Mouse (Mus musculus): ENCODE data around the gene Prkacb.

The Prkacb gene

DNA sequence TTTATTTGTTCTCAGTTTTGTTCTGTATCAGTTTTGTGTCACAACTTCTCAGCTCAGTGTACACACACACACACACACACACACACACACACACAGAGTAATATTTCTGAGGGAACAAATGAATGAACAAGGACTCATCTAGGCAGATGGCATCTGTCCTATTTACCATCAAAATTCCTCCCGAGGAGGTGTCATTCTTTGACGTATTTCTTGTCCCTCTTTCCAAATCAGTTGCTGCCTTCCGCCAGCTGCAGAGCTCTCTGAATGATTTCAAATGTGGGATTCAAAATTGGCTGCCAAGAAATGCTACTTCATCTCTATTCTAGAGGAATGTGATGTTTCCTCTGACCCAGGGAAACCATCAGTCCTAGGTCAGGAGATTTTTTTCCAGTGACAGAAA, 89.8 kb downstream of the Prkacb start:
- no peak for DNase-seq (ENCODE audit: low read depth, low spot score)

DNA sequence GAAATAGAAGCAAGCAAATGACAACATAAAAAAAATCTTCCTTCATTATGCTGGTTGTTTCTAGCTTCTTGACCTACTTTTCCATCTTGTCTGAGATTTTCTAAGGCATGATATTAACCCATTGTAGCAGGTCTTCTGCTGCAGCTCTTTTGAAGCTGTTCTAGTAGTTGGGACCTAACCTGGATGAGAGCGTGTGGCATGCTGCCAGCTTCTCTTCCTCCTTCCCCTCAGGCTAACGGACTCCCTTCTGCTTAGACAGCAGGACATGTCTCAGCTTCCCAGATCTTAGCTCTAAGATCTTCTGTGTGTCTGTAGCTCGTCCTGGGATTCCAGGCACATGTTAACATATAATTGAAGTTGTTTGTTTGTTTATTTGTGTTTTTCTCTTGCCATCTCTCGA, 93.1 kb downstream of the Prkacb start:
- DNase-seq (ENCODE audit: low read depth, low spot score) = no peak

DNA sequence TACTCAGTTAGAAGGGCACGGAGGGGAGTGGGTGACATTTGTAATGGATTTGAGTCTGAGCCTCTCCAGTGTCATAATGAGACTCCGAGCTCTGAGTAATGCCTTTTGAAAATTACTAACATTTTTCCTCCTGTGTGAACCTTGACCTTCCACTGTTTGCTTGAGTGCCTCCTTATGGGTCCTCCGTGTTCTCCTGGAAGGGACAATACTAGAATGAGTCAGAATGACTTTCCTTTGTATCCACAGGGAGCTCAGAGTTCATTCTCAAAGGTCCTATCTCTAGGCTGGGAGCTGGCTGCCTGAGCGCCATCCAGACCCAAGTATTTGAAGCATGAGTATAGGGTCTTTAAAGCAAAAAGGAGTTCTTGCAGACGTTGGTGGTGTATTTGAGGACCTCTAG, 94.5 kb downstream of the Prkacb start:
- no peak for DNase-seq (ENCODE audit: low read depth, low spot score)

DNA sequence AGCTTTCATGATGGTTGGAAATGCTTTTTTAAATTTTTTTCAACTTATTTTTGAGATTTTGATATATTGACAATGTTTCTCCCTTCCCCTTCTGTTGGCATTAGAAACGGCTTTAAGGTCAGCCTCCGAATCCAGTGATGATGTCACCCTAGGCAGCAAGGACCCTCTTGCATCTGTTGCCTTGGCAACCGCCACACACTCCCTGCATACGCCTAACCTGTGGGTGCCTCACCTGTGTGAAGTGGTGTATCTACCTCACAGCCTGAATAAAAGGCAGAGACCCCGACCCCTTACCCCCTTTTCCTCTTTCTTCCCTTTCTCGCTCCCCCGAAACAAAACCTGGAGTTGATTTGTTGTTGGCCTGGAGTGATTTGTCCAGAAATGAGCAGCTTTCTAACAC, 100.5 kb downstream of the Prkacb start:
- no peak for DNase-seq (ENCODE audit: low read depth, low spot score)

DNA sequence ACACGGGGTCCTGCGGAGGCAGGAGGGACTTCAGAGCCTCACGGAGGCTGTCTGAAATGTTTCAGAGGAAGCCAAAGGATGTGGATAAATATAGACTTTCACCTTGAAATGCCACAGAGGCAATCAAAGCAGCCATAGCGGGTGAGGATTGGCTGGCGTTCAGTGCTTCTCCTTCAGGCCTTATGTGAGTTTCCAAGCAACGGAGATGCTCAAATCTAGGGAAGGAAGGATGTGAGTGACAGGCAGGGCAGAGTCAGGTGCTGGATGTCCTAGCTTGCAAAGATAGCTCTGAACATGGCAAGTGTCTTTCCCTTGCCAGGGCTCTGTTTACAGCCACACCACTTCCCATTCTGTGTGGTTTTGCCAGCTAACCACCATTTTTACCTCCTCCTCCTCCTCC, 101.2 kb downstream of the Prkacb start:
- no peak for DNase-seq (ENCODE audit: low read depth, low spot score)

DNA sequence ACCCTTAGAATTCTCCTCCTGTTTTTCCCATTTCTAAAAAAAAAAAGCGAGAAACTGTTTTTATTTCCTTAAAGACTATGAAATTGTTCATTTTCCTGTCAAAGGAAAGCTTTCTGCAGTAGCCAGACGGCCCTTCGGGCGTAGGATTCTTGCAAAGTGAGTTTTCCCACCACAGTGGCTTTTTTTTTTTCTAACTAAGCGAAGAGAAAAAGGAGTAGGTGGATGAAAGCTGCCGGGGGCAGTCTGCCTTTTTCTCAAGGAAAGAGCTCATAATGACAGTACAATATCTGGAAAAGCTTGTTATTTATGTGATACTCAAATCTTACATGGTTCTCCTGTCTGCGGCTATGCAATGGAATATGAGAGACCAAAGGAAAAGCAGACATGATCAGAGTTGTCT, 101.7 kb downstream of the Prkacb start:
- no peak for DNase-seq (ENCODE audit: low read depth, low spot score)

DNA sequence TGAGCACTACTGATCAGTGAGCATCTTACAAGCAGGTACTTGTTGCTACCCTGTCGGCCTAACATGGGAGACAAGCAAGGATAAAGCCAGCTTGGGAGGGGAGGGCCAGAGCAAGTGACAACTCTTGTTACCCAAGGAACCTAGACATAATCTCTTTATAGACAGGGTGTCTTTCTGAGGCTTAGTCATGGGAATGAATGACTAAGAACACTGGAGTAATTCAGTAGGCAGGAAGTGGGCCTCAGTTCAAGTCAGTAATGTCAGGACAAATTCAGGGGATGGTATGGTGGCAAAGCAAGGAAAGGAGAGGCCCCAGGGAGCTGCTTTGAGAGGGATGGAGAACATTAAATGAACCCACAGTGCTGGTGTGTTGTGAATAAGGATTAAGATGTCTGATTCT, 103.7 kb downstream of the Prkacb start:
- no peak for DNase-seq (ENCODE audit: low read depth, low spot score)

DNA sequence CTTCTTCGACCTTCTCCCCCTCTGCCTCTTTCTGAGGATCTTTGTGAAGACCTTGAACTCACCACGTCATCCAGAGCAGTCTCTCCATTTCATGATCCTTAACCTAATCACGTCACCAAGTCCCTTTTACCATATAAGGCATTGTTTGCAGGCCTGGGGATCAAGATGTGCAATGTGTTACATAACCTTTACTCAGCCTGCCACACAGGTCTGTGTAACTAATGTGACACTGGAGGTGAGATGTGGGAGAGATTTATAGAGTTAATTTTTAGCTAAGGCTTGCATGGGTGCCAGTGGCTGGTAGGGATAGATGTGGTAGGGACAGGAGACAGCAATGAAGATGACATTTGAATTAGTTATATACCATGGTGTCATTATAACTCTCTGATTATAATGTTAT, 104.4 kb downstream of the Prkacb start:
- DNase-seq (ENCODE audit: low read depth, low spot score) = no peak

DNA sequence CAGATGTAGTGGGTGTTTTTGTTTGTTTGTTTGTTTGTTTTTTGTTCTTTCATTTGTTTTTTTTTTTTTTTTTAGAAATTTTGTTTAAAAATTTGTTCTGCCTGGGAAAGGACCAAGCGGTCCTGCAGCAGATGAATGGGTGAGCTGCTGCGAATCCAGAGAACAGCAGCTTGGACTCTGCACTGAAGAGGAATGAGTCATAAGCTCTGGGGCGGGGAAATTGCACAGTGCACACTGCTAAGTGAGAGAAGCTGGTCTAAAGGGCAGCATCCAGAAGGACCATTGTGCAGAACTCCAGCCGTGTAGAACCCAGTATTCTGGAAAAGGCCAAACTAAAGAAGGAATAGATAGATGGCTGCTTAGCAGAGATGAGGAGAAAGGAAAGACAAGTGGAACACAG, 108.7 kb downstream of the Prkacb start:
- DNase-seq (ENCODE audit: low read depth, low spot score) = no peak

DNA sequence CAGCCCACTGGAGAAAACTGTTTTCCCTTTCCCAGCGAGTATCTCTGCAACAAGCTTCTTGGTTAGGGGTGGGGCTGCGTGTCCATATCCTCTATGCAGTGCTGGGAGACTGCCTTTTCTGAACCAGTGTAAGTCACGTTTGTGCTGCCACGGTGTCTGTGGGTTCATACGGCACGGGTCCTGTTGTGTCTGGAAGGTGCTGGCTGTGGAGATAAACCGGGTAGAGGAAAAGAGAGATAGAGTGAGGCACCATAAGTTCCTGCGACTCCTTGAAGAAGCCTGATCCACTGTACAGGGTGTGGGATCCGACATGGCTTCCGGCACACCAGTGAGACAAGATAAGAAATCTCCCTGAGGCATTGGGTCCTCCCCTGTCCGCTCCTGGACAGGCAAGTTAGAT, 112.7 kb downstream of the Prkacb start:
- DNase-seq (ENCODE audit: low read depth, low spot score) = no peak

DNA sequence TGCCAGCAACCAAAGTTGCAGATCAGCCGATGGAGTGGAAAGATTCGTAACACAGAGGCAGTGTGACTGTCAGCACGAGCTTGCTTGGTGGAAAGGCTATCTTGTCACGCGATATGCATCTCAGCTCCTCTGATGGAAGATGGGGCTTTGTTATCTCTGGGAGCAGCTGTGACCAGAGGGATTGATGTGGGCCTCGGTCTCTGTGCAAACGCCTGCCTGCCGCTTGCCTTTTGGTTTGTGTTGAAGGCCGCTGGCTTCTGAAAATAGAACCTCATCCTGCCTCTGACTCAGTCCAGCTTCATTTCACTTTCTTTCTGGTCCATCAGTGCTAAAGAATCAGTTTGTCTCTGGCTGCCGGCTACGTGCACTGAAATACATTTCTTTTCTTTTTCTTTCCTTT, 113.8 kb downstream of the Prkacb start:
- DNase-seq (ENCODE audit: low read depth, low spot score) = no peak

DNA sequence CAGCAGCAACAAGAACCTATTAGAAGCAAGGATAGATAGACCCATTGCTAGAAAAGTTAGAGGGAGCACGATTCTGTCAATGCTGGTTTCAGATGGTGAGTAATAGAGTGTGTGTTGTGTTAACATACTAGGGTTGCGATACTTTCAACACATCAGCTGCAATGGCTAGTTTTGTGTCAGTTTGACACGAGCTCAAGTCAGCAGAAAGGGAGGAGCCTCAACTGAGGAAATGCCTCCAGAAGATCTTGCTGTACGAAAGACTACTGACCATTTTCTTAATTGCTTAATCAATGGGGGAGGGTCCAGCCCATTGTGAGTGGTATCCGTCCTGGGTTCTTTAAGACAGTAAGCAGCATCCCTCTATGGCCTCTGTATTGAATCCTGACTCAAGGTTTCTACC, 120.2 kb downstream of the Prkacb start:
- DNase-seq (ENCODE audit: low read depth, low spot score) = no peak

DNA sequence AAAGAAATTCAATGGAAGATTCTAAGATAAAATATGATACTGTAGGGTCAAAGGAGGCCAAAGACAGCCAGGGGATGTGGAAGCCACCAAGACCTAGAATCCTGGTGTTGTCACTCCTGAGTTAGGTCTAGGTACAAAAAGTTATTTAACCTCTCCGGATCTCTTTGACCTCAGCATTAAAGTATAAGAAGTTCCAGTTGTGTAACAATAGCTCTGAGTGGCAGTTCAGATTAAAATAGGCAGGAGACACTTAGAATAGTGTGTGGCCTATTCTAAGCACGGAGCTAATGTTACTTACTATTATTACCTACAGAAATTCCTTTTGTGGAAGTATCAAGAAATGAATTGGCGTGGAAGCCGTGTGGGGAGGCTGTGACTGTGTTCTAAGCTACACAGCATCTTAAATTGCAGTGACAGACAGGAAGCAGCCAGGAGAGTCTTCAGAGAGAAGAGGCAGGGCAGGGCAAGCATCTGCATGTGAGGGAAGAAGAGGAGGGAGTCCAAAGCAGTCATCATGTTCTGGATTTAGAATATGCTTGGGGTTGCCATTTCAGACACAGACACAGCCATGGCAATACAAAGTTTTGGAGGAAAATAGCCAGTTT, 125.6 kb downstream of the Prkacb start:
- no peak for DNase-seq (ENCODE audit: low read depth, low spot score)

DNA sequence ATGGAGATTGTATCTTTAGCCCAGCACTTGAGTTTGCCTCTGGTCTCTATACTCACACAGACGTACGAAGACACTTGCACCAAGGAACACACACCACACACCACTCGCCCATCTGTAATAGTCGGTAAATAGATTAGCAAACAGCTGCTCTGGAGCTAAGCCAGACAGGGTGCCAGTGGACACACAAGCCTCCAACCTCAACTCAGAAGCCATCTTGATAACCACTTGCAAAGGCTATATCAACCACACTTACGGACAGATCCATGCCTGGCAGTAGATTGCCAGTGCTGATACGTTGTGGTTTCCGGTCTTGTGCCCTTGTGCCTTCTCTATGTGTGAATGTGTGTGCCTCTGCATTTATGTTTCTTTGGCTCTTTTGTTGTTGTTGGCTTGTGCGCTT, 126.4 kb downstream of the Prkacb start:
- DNase-seq (ENCODE audit: low read depth, low spot score) = no peak

DNA sequence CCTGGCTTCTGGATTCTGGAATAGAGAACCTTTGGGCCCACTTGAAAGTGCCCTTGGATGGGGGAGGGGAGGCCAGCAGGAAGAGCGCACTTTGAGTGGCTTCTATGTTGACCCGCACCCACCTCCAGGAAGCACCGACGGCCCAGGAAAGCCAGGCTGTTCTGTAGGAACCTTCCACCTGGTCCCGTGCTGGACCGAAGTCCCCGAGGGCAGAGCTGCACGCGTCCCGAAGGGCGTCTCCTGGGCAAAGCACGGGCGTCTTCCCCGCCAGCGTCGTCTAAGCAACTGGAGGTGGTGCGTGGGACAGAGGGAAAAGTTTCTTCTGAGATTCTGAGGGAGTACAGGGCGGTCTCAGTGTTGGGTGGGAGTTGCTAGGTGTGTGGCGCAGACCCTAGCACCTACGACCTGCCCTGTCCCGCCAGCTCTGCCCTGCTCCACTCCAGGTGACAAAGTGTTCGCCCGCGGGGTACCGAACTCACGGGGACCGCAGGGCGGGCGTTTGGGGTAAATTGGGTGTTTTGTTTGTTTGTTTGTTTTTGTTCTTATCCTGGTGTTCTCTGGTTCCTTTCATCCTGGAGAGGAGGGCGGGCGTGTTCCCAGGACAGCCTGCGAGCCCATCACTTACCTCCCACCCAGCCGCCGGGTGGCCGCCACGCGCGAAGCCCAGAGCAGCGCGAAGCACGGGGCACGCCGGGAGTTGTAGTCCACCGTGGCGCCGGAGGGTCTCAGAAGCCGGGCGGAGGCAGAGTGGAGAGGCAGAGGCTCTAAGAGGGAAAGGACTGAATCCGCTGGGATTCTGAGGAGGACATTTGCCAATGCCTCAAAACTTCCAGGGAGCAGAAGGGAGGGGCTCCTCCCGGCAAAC, 127.7 kb downstream of the Prkacb start, which contains the start of gene Samd13:
Gene Samd13 (minus strand): TSS at position 782 of the 865 bp plus-strand sequence.
- peak; percentile 55 for DNase-seq (ENCODE audit: low read depth, low spot score)

DNA sequence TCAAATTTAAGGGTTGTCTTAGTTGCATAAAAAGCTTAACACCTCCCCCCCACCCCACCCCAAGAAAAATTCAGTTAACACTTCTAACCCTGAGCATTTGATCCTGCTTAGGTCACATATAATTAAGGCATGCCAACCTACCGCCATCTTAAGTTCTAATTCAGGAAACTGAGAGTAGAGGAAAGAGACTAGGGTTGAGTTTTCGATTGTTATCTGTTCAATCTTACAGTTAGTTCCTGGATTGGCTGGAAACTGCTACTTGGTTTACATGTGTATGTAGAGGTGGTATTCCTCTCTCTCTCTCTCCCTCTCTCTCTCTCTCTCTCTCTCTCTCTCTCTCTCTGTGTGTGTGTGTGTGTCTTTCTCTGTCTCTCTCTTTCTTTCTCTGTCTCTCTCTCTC, 129.7 kb downstream of the Prkacb start:
- DNase-seq (ENCODE audit: low read depth, low spot score) = no peak

DNA sequence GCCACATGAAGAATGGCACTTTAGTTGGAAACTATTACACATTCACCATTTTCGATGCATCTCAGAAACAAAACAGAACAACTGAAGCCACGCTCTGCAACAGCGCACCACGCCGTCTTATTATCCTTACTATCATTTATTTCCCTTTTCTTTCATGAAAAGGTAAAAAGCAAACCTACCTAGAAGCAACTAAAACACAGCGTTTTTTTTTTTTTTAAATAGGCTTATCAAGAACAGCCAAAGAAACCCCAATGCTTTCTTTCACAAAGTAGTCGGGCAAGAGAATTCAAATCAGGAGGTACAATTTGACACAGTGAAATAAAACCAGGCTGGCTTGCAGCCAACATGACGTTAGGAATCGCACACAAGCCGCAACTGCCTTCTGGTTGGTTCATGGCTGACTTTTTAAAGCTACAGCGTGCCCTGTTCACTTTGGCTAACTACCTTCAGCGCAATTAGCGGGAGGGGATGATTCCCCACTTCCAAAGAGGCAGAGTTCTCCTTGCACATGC, 130.6 kb downstream of the Prkacb start:
- DNase-seq (ENCODE audit: low read depth, low spot score) = no peak

DNA sequence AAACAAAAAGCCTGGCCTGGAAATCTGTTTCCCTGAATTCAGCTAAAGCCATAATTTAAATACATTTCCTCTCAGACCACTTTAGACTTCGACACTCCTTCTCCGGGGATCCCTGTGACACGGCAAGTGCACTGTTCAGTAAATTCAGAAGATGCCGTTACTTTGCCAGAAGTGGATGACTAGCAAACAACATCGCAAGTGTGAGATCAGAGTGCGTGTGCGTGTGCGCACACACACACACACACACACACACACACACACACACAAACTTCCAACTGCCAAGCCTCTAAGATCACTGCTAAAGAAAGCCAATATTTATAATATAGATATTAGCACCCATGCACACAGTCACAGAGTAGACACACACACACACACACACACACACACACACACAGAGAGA, 131.1 kb downstream of the Prkacb start:
- DNase-seq (ENCODE audit: low read depth, low spot score) = no peak

DNA sequence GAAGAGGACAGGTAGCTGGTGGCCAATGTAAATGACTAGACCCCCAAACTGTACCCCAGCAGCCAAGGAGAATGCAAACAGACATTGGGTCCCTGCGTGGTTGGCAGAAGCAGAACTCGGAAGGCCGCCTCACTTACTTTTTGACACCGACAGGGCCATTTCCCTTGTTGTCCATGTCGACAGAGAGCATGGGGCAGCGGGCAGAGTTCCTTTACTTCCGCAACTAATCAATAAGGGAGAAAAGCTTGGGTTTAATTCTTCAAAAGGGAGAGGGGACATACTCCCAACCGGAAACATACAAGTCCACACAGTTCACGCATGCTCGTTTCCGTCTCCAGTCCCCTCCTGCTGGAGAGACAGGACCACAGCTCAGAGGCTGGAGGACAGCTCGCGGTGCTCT, 132.2 kb downstream of the Prkacb start:
- no peak for DNase-seq (ENCODE audit: low read depth, low spot score)

DNA sequence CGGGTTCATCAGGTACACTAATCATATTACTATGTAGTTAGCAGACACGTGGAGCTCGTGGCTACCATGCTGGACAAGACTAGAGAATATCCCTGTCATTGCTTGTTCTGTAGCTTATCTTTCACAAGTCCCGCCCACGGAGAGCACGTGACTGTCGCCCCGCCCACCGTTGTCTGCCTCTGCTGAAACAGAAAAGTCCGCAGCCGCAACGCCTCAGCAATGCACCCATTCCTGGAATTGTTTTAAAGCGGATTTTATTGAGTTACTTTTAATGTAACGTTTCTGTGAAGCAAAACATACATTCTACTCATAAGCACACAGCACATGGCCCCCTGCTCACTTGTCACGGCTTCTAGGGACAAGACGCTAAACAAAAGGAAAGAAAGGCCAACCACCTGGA, 133.1 kb downstream of the Prkacb start:
- peak; percentile 63 for DNase-seq (ENCODE audit: low read depth, low spot score)
